Mouse (Mus musculus) T-helper 17 cell (primary cell): ENCODE data around the gene Adcy3.

Experiments
- in situ Hi-C, 2 experiments: fragments of 300-600 bp; cut with MboI, MseI; formaldehyde crosslinking; loops; 1 replicate in 1 of 2; 2 replicates in 1 of 2; pipeline ENCODE4 v1.15.1; 2025; ENCODE audit warnings: high pct_unique_total_duplicates in 2 of 2

Gene Adcy3

GRCm38 (mm10) chr12:4179671-4180233 is 46.8 kb downstream of the Adcy3 start:
- in situ Hi-C loops, result no loop called here

GRCm38 (mm10) chr12:4180507-4180906 is 47.6 kb downstream of the Adcy3 start:
- in situ Hi-C loops, result no loop called here

DNA sequence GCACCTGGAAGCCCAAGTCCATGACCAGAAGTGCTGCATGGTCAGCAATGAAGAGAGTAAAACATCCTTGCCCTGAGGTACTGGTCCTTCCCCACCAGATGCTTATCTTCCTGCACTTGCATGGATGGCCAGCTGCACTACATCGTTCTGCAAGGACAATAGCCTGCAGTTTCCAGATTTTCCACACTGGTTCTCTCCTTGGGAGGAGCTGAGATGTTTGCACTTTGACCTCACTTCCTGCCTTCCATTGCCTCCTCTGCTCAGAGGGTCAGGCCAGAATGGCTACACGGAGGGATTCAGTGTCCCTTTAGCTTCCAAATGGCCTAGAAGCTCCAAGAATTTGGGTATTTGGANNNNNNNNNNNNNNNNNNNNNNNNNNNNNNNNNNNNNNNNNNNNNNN is 51.7 kb downstream of the Adcy3 start:
- in situ Hi-C loops, result no loop called here

DNA sequence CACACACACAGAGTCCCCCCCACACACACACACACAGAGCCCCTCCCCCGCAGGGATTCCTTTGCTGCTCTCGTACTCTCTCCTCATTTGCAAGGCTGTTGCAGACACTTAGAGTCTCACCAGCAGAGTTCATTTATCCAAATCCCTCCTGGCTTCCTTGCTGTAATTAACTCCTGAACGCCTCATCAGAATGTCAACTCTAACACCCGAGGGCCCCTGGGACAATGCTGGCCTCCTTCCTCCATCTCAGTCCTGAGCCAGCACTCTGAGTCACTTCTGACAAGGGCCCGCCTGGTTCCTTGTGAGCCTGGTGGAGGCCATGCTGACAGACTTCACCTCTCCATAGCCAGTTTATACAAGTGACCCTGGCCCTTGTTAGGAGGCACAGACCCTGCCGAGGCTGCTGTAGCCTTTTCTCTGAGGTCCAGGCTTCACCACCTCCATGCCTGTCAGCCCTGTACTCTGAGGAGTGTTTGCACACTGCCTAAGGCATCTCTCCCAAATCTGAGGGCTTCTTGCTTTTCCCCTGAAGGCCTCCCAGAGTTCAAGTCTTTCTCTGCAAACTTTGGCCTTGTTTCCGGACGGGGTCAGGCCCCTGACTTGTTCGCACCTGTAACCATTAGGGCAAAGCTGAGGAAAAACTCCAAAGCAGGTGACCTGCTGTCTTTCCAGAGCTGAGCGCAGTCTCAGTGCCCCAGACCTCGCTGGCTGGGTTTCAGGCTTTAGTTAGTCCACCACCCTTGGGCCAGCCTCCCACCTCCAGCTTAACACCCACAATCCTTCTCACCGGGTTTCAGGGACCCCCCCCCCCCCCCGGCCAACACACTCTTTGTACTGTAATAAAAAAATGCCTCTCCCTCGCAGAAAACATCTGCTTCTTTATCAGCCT is 55.5 kb downstream of the Adcy3 start:
- in situ Hi-C loops, result no loop called here

DNA sequence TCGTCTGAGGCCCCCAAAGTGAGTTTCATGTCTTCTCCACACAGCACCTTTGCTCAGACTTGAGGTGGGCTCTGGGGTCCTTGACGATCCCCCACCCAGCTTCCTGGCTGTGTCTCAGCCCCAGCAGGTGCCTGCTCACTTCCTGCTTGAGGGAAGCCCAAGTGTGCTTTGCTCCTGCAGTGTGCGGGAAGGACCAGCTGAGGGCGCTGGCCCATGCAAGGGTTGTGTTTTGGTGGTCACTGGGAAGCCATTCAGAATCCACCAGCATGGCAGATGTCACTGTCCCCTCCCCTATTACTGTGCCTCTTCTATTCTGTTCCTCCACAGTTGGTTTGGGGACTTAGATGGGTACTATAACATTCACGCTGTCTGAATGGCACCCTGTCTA is 56.2 kb downstream of the Adcy3 start:
- in situ Hi-C loops, result no loop called here

DNA sequence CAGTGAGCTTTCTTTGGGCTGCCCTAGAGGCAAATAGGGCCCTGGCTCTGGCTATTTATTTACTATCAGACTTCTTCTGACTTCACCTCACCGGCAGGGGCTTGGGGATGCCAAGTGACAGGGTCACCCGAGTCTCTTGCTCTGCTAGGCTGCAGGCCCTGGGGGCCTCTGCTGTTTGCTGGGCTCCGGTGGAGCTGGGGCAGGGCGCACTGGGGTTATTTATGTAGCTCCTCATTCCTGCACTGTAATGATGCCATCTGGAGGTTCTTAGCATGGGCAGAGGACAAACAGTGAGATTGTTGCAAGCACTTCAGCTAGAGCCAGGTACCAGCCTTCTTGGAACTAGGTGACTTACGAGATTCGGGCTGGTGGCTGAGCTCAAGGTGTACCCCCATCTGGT is 59.6 kb downstream of the Adcy3 start:
- in situ Hi-C loops, result no loop called here

DNA sequence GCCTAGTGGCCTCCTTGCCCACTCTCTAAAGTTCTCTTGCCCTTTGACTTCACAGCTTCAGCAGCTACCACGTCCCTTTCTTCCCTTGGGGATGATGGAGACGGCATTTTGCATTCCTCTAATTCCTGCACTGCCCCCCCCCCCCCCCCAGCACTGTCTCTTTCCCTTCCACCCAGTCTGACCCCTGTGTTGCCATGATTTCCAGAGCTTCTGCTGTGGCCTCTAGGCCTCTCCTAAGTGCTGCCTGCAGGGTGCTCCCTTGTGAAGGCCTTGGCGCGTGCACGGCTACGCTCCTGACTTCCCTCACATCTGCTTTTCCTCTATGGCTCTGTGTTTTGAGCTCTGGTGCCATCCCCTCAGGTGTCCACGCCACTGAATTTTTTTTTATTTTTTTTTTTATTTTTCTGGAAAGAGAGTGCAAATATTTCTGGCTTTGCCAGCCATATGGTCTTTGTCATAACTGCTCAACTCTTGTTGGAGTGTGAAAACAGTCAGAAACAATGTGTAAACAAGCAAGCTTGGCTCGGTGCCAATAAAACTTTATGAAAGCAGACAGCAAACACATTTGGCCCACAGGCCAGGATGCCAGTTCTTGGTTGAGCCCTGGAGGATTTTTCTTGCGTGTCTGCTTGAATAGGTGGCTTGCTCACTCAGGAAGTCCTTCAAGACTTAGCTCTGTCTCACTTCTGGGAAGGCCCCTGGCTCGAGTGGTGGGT is 60.3 kb downstream of the Adcy3 start:
- in situ Hi-C loops, result no loop called here

DNA sequence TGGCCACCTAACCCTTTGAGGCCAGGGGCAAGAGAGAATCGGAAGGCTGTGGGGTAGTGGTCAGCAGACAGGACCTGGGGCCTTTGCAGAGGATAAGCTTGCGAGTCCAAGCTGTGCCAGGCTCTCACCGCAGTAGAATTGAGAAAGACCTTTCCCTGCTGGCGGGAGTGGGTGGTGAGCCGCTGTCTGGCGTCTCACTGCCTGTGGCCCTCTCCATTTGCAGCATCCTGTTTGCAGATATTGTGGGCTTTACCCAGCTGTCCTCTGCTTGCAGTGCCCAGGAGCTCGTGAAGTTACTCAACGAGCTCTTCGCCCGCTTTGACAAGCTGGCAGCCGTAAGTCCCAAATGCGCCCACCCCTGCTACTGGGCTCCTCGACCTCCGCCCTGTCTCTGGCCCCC is 61.7 kb downstream of the Adcy3 start:
- in situ Hi-C loops, result no loop called here

DNA sequence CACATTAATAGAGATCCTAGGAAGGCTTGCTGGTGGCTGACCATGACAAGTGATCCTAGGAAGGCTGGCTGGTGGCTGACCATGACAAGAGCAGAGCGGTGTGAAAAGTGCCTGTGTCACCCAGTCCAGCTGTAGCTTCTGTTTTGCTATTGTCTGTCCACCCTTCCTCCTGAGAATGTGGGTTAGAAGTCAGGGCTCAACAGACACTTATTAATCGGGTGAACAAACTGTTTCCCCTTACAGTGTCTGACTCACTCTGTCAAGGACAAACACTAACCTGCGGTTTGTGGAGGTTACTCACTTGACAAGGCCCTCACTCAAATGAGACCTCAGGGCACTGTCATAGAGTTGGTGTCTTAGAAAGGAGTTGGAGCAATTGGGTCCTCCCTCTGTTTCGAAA is 65.8 kb downstream of the Adcy3 start:
- in situ Hi-C loops, result no loop called here

- in situ Hi-C loops, result no loop called here
Measured at GRCm38 (mm10) chr12:4199271-4199670, 66.4 kb downstream of the Adcy3 start.

GRCm38 (mm10) chr12:4201454-4202200 is 68.7 kb downstream of the Adcy3 start:
- in situ Hi-C loops, result no loop called here

- in situ Hi-C loops, result no loop called here
Measured at GRCm38 (mm10) chr12:4202206-4202605, 69.3 kb downstream of the Adcy3 start.

DNA sequence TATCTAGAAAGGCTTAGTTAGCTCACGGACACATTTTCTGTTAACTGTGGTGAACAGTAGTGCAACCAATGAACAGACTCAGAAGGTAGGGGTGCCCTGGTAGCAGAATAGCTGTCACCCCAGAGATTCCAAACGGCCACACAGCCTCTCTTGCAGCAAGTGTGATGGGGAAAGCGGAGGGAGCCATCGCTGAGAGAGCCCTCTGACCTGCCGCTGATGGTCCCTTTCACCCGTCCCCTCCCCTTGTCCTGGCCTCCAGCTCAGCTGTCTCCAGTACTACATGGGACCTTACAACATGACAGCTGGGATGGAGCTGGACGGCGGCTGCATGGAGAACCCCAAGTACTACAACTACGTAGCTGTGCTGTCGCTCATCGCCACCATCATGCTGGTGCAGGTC is 73.2 kb downstream of the Adcy3 start:
- in situ Hi-C loops, result no loop called here

DNA sequence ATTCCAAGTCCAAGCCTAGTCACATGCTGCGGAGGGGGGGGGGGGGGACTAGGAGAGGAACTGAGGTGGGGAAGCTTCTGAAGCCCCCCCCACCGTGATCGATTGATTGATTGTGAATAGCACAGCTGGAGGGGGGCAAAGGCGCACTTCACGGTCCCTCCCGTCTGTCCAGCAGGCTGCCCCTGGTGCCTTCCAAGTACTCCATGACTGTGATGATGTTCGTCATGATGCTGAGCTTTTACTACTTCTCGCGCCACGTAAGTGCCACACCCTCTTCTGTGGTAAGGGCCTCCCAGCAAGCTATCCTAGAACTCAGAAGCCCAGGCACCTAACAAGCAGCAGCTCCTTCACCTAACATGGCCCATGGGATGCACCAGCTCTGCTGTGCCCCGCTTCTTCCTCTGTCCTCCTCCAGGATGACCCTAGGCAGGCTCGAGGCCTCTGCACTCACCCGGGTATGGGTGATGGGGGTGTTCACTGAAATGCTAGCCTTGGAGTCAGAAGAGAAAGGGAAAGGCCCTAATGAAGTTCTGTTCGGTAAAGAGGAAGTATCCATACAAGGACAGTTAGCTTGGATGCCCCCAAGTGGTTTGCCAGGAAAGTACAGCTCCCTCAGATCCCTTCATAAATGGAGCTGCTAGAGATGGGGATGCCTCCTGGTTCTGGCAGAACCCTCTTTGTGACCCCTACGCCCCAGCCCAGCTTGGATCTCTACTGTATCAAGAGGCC is 75.7 kb downstream of the Adcy3 start:
- in situ Hi-C loops, result no loop called here

DNA sequence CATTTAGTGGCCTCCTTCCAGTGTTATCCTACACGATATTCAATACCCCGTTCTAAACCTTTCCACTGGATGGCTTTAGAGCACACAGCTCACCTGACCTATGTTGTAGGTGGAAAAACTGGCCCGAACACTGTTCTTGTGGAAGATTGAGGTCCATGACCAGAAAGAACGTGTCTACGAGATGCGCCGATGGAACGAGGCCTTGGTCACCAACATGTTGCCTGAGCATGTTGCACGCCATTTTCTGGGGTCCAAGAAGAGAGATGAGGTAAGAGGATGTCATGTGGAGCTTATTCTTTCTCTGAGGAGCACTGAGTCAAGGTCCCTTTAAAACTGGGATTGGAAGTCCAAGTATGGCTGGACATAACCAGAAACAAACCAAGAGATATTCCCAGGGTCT is 76.3 kb downstream of the Adcy3 start:
- in situ Hi-C loops, result no loop called here

DNA sequence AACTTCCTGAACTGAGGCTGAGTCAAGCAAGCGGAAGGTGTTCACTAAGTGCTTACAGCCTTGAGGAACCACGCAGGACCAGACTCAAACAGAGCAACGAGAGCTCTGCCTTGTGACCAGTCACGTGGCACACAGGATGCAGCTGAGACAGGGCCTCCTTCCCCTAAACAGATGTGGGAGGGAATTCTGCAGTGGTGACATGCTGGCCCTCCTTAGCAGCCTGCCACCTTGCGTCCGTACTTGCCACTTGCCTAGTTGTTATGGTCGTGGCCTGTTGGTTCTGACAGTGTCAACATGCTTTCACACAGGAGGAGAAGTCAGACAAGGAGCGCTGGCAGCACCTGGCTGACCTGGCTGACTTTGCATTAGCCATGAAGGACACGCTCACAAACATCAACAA is 78.3 kb downstream of the Adcy3 start:
- in situ Hi-C loops, result no loop called here

DNA sequence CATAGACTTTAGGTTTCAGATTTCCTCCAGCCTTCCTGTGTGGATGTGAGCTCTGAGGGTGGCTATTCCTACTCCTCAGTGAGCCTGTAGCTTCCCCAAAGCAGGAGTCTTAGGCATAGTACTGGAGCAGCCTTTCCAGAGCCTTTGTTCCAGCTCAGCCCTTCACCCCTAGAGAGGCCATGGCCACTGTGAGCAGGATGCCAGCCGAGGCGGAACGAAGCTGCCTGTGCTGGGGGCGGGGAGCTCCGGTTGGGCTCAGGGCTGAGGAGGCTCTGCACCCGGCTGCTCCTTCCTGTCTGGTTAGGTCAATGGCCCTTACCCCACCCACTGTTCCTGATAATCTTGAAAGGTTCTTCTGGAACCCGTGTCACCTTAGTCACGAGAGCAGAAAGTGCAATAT is 80.0 kb downstream of the Adcy3 start:
- in situ Hi-C loops, result no loop called here

DNA sequence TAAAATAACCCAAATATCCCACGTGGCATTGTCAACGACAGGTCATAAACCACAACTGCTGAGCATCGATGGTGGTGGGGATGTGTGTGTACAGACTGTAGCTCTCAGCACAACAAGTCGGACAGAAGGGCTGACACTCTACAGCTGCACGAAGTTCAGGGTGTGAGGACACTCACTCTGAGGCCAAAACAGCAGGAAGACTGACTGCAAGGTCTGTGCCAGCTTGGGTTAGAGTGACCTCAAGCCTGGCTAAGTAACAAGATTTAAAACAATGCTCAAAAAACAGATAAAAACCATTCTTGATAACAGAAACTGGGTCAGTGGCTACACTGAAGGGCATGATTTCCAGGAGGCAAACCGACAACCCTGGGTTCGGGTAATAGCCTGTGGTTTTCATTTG is 97.3 kb downstream of the Adcy3 start:
- in situ Hi-C loops, result loop anchor here (10.0 to 25.0 kb wide), 3 partner anchors 107 to 915 kb away; no protein-coding TSS in a partner anchor

DNA sequence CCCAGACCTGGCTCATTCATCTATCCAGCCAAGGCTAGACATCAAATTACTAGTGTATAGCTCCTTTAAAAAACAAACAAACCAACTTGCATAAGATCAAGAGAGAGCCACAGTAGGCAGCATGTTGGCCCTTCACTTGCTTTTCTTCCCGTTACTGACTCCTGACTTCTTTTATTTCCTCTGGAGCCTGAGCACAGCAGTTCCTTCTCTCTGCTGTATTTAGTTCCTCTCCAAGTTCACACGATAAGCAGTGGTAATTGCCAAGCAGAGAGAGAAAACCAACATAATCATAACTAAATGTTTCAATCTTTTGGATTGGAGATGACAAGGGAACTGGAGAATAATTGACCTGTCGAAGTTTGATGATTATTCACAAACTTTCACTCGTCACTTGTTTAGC is 99.9 kb downstream of the Adcy3 start:
- in situ Hi-C loops, result loop anchor here (10.0 to 25.0 kb wide), 3 partner anchors 105 to 918 kb away; no protein-coding TSS in a partner anchor

DNA sequence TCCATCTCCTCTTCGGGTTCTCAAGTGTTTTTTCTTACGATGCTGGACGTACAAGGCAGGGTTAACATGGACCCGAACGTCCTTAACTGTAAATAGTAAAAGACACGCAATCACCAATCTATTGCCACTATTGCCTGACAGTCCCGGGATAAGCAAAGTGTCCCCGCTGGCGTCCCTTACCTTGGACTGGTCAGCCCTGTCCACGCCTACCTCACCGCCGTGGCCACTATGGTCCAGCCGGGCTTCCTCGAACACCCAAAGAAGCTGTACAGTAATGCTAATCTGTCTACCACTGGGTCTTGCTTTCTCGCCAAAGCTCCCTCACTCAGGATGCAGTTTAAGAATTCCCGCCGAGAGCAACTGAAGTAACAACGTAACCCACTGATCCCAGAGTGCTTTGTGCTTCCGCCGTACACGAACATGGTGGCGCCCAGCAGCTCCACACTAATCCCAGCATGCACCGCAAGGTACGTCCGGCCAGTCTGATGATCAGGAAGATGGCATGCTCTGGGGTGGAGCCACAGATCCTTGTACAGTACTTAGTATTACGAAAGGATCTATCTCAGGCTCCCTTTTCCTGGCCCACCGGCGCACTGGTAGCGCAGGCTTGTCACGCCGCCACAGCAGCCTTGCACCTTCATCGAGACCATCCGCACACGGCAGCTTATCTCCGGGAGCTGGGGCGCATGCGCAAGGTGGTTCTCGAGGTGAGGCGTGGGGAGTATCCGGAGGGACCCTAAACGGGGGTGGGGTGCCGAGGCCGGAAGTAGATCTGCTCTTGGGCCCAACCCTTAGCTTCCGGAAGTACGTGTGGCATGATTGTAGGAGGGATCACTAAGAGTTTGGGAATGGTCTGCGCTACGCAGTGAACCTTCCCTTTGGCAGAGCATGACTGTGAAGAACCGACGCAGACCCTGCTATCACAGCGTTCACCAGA is 100.9 kb downstream of the Adcy3 start, which contains the start of the genes Ptrhd1 and Cenpo:
Gene Ptrhd1, plus strand, starts transcription at position 456 of the 937 bp plus-strand sequence.
Gene Cenpo, minus strand, starts transcription at position 723 of the 937 bp plus-strand sequence.
- in situ Hi-C loops, result loop anchor here (10.0 to 25.0 kb wide), 3 partner anchors 103 to 919 kb away; no protein-coding TSS in a partner anchor
